Mouse (Mus musculus) urinary bladder, postnatal 36 days (tissue): Measurements from ENCODE around the gene Herpud1.
"Not testable (repeated sequence)": the region's sequence is repeated elsewhere in the genome, so short reads cannot be mapped to it uniquely, and the experiment has no call there.

Experiments used
- DNase-seq, 2 experiments: peaks; one replicate each; pipeline ENCODE4 v3.0.0; 2022; ENCODE audit warnings: low spot score in 2 of 2, mixed read lengths in 1 of 2

Gene Herpud1

DNA sequence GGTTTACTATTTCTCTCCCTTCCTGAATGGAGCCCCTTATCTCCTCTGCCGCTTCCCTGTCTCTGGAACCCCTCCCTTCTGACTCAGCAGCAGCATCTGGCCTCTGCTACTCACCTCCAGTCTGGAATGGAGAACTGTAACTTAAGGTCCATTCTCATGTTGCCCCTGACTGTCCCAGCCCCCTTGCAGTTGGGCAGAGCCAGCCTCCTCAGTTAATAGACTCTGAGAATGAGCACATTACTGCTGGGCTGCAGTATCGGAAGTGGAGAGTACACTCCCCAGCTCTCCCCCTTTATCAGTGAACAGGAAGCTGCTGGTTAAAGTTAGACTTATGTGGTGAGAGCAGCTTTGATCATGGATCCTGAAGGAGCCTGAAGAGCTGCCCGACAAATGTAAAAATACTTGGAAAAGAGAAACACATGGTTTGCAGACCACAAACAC is 10.7 kb upstream of the Herpud1 start:
- DNase-seq, result no peak

- DNase-seq, result no peak
Observed at GRCm38 (mm10) chr8:94376176-94376575, 10.1 kb upstream of the Herpud1 start.

DNA sequence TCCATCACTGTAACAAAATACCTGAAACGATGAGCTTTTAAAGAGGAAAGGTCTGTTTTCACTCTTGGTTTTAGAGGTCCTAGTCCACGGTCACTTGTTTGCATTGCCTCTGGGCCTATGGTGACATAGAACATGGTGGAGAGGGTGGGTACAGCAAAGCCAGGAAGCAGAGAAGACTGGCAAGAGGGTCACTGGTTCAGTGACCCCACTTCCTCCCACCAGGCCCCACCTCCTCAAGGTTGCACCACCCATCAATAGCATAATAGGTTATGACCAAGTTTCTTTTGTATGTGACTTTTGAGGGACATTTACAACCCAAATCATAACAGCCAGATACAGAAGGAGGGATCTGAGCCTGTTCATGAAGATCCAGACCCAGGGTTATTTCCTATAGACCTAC is 9.7 kb upstream of the Herpud1 start:
- no peak for DNase-seq

DNA sequence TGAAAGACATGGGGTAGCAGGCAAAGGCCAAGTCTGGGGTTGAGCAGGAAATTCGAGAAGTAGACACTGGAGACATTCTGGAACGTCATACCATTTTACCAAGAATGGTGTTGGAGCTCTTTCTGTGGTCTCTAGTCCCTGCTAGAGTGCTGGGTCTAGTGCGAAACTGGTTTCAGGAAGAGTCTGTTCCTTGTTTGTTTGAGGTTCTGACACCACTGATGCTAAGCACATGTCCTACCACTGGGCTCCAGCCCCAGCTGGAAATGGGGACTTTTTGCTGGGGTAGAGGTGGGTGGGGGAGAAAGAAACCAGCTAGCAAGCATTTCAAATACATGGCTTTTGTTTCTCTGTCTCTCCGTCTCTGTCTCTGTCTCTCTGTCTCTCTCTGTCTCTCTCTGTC is 9.2 kb upstream of the Herpud1 start:
- DNase-seq, result no peak

GRCm38 (mm10) chr8:94377714-94378205 is 8.5 kb upstream of the Herpud1 start:
- peak; percentile 48 to 76 for DNase-seq

DNA sequence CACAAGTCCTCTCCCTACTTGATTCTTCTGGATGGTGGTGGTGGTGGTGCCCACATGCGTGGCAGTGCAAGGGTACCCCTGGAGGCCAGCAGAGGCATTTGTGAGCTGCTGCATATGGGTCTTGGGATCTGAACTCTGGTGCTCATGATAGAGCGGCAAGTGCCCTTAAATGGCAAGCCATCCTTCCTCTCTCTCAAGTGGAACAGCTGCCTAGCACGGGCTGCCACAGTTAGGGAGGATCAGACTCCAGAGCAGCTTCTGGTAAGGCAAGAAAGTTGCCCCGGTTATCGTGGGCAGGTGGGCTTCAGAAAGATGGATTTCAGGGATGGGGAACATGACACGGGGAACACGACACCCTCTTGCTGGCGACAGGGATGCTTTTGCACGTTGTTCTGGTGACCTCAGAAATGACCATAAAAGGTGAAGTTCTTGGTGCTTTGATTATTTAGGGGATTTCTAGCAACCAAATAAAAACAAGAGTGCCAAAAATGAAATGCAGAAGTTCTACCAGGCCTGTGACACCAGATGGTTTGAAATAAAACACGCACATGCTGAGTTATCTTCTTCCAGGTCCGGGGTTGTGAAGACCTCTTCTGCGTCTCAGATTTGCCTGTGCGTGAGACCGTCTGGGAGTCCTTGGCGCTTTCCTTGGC is 7.3 kb upstream of the Herpud1 start:
- DNase-seq, result no peak

DNA sequence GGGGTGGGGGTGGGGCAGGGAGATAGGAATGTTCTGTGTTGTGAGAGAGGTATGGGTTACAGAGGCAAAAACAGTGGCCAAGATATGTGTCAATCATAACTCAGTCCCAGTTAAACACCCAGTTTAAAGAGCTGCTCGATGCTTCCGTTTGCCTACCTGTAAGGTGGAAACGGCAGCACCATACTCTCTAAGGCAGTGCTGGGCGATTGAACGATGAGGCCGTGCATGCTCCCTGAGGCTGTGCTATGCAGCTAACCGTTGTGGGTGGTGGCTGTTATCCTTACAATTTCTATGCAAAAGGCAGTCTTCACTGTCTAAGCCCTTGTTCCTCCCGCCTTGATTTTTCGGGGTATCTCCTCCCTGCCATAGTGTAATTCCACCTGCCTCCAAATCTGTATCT is 6.6 kb upstream of the Herpud1 start:
- no peak for DNase-seq

DNA sequence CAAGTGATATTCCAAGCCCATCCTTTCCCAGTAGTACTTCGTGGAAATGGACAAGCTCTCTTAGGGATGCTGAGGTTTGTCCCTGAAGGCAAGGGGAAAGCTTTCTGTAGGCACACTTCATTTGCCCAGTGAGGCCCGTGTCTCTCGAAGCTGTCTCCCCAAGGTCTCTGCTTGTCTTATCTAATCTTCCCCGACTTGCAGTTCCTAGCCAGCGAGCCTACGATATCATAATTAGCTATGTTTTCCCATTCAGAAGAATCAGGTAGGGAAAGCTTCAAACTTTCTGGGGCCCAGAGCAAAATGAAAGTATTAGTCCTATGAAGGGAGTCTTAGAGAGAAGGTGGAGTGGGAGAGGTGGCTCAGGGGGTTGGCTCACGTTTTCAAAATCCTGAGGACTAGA is 2.1 kb upstream of the Herpud1 start:
- DNase-seq, result no peak

DNA sequence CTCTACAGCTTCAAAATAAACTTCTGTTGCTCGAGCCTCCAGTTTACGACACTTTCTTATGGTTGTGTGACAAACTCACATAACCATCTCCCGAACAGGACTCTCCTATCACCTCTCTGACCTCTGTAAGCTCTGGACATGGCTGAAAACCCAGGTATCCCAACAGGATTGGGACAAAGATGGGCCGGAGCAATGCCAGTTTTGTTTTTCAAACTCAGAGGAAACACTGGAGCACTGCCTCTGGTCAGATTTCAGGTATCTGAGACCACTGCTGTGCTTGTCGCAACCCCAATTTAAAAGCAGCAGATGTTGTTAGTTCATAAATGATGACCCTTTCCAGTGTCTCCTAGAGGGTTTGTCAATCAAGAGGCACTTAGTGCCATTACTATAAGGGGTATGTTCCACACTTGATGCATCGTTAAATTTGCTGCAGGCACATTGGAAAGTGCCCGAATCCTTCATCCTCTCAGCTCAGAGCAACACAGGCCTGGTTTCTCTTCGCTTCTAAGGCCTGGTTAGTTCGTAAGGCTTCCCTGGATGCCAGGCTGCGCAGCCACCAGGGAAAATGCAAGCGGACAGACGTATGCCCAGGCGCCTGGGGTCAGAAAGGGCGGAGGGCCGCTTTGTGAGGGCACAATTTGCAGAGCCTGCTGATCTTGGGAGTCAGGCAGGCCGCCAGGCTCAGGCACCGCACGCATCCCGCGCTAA is 578 bp upstream of the Herpud1 start:
- DNase-seq, result no peak

DNA sequence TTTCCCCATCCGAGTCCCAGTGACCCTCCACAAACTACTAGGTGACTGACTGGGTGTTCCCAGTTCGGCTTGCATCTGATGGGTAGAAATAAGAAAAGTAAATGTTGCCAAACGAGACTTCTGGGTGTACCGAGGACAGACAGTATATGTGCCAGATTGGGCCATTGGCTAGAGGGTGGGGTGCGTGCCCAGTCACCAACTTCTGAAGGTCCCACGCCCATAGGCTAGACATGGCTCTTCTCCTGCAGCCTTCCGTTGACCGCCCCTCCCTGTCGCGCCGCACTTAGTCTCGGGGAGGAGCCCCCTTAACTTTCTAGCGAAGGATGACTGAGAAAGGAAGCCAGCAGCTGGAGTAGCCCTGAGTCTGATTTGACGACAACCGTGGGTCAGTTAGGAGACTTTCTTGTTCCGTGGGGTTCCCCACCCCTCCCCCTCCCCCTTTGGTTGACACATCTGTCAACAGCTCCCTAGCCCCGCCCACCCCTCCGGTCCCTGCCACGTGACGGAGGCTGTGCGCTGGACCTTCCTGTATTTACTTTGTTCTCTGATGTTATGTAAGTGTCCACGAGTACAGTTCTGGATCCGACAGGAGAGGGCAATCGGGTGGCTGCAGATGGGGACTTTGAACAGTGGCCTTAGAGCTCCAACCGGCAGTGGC is 918 bp downstream of the Herpud1 start:
- peak; percentile 75 to 91 for DNase-seq

- no peak for DNase-seq
Observed at GRCm38 (mm10) chr8:94387785-94388184, 1.5 kb downstream of the Herpud1 start.

DNA sequence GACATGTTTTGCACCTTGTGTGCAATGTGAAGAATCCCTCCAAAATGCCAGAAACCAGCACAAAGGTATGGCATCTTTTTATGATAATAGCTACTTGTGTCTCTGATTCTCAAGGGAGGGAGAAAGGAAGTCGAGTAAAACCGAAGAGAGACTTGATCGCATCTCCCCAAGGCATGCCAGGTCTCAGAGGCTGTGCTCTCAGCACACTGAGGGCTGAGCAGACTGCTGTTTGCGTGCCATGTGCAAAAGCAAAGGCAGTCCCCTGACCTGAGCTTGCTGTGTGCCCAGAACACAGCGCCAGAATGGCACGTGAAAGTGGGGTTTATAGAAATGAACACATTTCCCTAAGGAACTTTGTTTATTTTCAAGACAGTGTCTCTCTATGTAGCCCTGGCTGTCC is 3.3 kb downstream of the Herpud1 start:
- no peak for DNase-seq

DNA sequence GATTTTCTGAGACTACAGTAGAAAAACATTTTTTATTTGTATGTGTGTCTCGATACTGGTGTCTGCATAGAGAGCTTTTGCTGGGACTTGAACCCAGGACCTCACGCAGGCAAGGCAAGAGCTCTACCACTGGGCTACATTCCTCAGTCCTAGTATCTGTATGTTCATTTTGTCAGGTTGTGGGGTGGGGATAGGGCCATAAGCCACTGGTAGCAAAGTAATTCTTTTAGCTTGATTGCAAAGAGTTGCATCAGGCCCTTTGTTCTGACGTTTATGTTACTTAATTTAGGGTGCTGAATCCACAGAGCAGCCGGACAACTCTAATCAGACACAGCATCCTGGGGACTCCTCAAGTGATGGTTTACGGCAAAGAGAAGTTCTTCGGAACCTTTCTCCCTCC is 4.2 kb downstream of the Herpud1 start:
- no peak for DNase-seq

- DNase-seq, result no peak
Observed at GRCm38 (mm10) chr8:94390910-94391309, 4.7 kb downstream of the Herpud1 start.

DNA sequence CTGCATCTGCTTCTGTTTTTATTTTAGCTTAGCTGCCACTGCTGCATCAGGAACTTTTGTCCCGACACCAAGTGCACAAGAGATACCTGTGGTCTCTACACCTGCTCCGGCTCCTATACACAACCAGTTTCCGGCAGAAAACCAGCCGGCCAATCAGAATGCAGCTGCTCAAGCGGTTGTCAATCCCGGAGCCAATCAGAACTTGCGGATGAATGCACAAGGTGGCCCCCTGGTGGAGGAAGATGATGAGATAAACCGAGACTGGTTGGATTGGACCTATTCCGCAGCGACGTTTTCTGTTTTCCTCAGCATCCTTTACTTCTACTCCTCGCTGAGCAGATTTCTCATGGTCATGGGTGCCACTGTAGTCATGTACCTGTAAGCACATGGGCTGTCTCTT is 5.9 kb downstream of the Herpud1 start:
- DNase-seq, result peak in 1 of 2 experiments; percentile 38

GRCm38 (mm10) chr8:94392648-94393047 is 6.4 kb downstream of the Herpud1 start:
- DNase-seq, result no peak

GRCm38 (mm10) chr8:94395851-94396540 is 9.8 kb downstream of the Herpud1 start:
- no peak for DNase-seq

DNA sequence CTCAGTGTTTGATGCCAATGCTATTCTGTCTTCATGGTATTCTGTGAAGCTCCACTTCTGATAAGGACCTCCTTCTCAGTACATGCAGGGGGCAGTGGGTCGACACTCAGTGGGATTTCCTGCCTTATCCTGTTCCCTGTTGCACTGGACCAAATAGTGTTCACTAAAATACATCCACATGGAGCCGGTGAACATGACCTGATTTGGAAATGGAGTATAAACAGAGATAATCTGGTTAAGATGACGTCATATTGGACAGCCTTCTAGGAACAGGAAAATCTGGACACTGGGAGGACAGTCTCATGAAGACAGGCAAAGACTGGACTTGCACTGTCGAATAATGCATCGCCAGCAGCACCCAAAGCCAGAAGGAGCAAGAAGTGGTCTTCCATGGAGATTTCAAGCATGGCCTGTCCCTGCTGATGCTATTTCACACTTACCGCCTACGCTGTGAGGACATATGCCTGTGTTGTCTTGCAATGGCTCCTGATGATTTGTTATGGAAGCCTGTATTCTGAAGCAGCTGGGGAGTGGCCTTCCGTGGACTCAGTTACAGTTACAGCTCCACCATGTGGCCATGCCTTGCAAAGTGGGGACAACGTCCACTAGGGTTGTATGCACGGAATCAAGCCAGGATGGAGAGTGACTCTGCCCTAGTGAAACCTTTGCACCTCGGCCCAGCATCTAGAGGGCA is 10.9 kb downstream of the Herpud1 start:
- peak; percentile 37 to 48 for DNase-seq

- no peak for DNase-seq
Observed at GRCm38 (mm10) chr8:94398587-94398986, 12.3 kb downstream of the Herpud1 start.

- DNase-seq, result no peak
Observed at GRCm38 (mm10) chr8:94399361-94399953, 13.2 kb downstream of the Herpud1 start.

DNA sequence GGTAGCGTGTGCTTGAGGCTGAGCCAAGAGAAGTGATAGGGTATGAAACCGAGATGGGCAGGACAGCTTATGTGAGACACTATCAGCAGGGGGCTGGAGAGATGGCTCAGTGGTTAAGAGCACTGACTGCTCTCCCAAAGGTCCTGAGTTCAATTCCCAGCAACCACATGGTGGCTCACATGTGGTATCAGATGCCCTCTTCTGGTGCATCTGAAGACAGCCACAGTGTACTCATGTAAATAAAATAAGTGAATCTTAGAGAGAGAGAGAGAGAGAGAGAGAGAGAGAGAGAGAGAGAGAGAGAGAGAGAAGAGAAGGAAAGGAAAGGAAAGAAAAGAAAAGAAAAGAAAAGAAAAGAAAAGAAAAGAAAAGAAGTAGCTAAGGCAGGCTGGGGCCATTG is 13.7 kb downstream of the Herpud1 start:
- not testable (repeated sequence) for DNase-seq
